Mouse (Mus musculus) embryo, embryonic 10 days (tissue): Measurements from ENCODE around the gene Myo15.
"Not testable (repeated sequence)": the region's sequence is repeated elsewhere in the genome, so short reads cannot be mapped to it uniquely, and the experiment has no call there.

Source experiments
- DNase-seq: peaks from one replicate; pipeline ENCODE4 v3.0.0-alpha.2; 2015; ENCODE audit warnings: low spot score

The Myo15 gene

GRCm38 (mm10) chr11:60508950-60509349 is 39.8 kb downstream of the Myo15 start:
- DNase-seq = peak; percentile 21

- DNase-seq = peak; percentile 41
Measured at GRCm38 (mm10) chr11:60509500-60509899, 40.4 kb downstream of the Myo15 start.

- no peak for DNase-seq
Measured at GRCm38 (mm10) chr11:60511893-60512292, 42.8 kb downstream of the Myo15 start.

GRCm38 (mm10) chr11:60512520-60512919 is 43.4 kb downstream of the Myo15 start:
- DNase-seq = no peak

- no peak for DNase-seq
Measured at GRCm38 (mm10) chr11:60514941-60515340, 45.8 kb downstream of the Myo15 start.

- DNase-seq = no peak
Measured at GRCm38 (mm10) chr11:60518305-60518704, 49.2 kb downstream of the Myo15 start.

GRCm38 (mm10) chr11:60522027-60522426 is 52.9 kb downstream of the Myo15 start:
- no peak for DNase-seq

- DNase-seq = peak; percentile 37
Measured at GRCm38 (mm10) chr11:60522661-60523365, 53.7 kb downstream of the Myo15 start.

GRCm38 (mm10) chr11:60526461-60526860 is 57.3 kb downstream of the Myo15 start:
- no peak for DNase-seq

- no peak for DNase-seq
Measured at GRCm38 (mm10) chr11:60535676-60536075, 66.5 kb downstream of the Myo15 start.

GRCm38 (mm10) chr11:60536180-60536858 is 67.2 kb downstream of the Myo15 start, which contains the start of gene Alkbh5:
Gene Alkbh5 (plus strand): TSS chr11:60536381.
- DNase-seq = peak; percentile 66

GRCm38 (mm10) chr11:60536859-60537467 is 67.8 kb downstream of the Myo15 start:
- peak; percentile 97 for DNase-seq

GRCm38 (mm10) chr11:60537468-60538347 is 68.6 kb downstream of the Myo15 start:
- DNase-seq = peak; percentile 98

GRCm38 (mm10) chr11:60538371-60539281 is 69.5 kb downstream of the Myo15 start:
- peak; percentile 61 for DNase-seq

- no peak for DNase-seq
Measured at GRCm38 (mm10) chr11:60539540-60539939, 70.4 kb downstream of the Myo15 start.

GRCm38 (mm10) chr11:60540002-60540610 is 71.0 kb downstream of the Myo15 start:
- peak; percentile 13 for DNase-seq

- DNase-seq = no peak
Measured at GRCm38 (mm10) chr11:60540761-60541160, 71.6 kb downstream of the Myo15 start.

- DNase-seq = no peak
Measured at GRCm38 (mm10) chr11:60541831-60542230, 72.7 kb downstream of the Myo15 start.

GRCm38 (mm10) chr11:60543211-60543610 is 74.1 kb downstream of the Myo15 start:
- not testable (repeated sequence) for DNase-seq

- no peak for DNase-seq
Measured at GRCm38 (mm10) chr11:60545433-60545832, 76.3 kb downstream of the Myo15 start.
